Mouse (Mus musculus): ENCODE measurements around the gene Msh5. TPM values are rescaled to one million over a fixed set of nuclear protein-coding genes. Genes with fewer than 3 reads are reported as not detected.

Msh5 gene
- total RNA-seq, 4 experiments from 2014 or later = not detected

Other genes starting within 250 kb of the Msh5 start
- 1 to 10 TPM in 1 of 4 experiments, under 1 TPM in 1, not detected in 2; 0.34 to 3.1 TPM for gene Cyp21a1, start 242.2 kb downstream of the Msh5 start, total RNA-seq (2022)
- 1 to 10 TPM; 5.6 to 8.0 (median 6.9) TPM for gene Stk19, start 209.8 kb downstream of the Msh5 start, total RNA-seq (2022)
- 1 to 10 TPM; 7.3 to 9.9 (median 8.6) TPM for gene Dxo, start 209.7 kb downstream of the Msh5 start, total RNA-seq (2022)
- 10 to 100 TPM; 21.3 to 23.4 (median 21.9) TPM for gene Skiv2l, start 196.5 kb downstream of the Msh5 start, total RNA-seq (2022)
- 10 to 100 TPM in 1 of 4 experiments, 1 to 10 TPM in 3; 7.6 to 10.4 (median 8.9) TPM for gene Nelfe, start 196.4 kb downstream of the Msh5 start, total RNA-seq (2022)
- 1 to 10 TPM in 3 of 4 experiments, under 1 TPM in 1; 0.56 to 6.3 (median 2.8) TPM for gene Cfb, start 184.2 kb downstream of the Msh5 start, total RNA-seq (2022)
- 1 to 10 TPM; 7.3 to 7.9 (median 7.6) TPM for gene Zbtb12, start 167.3 kb downstream of the Msh5 start, total RNA-seq (2022)
- not detected for gene Gm20547, start 164.7 kb downstream of the Msh5 start, total RNA-seq (2022)
- 1 to 10 TPM in 3 of 4 experiments, under 1 TPM in 1; 0.73 to 2.3 (median 2.2) TPM for gene C2, start 148.5 kb downstream of the Msh5 start, total RNA-seq (2022)
- 10 to 100 TPM; 31.2 to 37.2 (median 33.4) TPM for gene Ehmt2, start 148.3 kb downstream of the Msh5 start, total RNA-seq (2022)
- gene Slc44a4, start 132.3 kb downstream of the Msh5 start, total RNA-seq (2022) = under 1 TPM in 2 of 4 experiments, not detected in 2; 0.15 TPM
- 10 to 100 TPM in 2 of 4 experiments, 1 to 10 TPM in 2; 8.8 to 11.6 (median 10.5) TPM for gene Neu1, start 115.5 kb downstream of the Msh5 start, total RNA-seq (2022)
- 10 to 100 TPM in 1 of 4 experiments, 1 to 10 TPM in 3; 2.4 to 13.6 (median 3.7) TPM for gene Hspa1b, start 87.5 kb downstream of the Msh5 start, total RNA-seq (2022)
- not detected for gene Gm20481, start 76.8 kb downstream of the Msh5 start, total RNA-seq (2022)
- 10 to 100 TPM in 1 of 4 experiments, 1 to 10 TPM in 3; 4.2 to 17.8 (median 5.3) TPM for gene Hspa1a, start 74.6 kb downstream of the Msh5 start, total RNA-seq (2022)
- gene Hspa1l, start 74.0 kb downstream of the Msh5 start, total RNA-seq (2022) = 10 to 100 TPM; 19.4 to 26.1 (median 20.2) TPM
- 10 to 100 TPM; 11.7 to 15.7 (median 13.0) TPM for gene Lsm2, start 64.9 kb downstream of the Msh5 start, total RNA-seq (2022)
- gene Vars, start 45.8 kb downstream of the Msh5 start, total RNA-seq (2022) = 10 to 100 TPM; 37.3 to 42.8 (median 41.0) TPM
- 10 to 100 TPM in 3 of 4 experiments, 1 to 10 TPM in 1; 8.0 to 18.8 (median 13.7) TPM for gene Vwa7, start 30.2 kb downstream of the Msh5 start, total RNA-seq (2022)
- gene Sapcd1, start 18.7 kb downstream of the Msh5 start, total RNA-seq (2022) = not detected
- 1 to 10 TPM; 5.2 to 9.0 (median 6.6) TPM for gene Clic1, start 3.2 kb upstream of the Msh5 start, total RNA-seq (2022)
- gene Ddah2, start 12.3 kb upstream of the Msh5 start, total RNA-seq (2022) = 1 to 10 TPM; 4.3 to 6.2 (median 5.1) TPM
- not detected for gene Ly6g6c, start 18.6 kb upstream of the Msh5 start, total RNA-seq (2022)
- not detected for gene Mpig6b, start 19.4 kb upstream of the Msh5 start, total RNA-seq (2022)
- gene Ly6g6e, start 30.2 kb upstream of the Msh5 start, total RNA-seq (2022) = not detected
- gene Ly6g6d, start 31.3 kb upstream of the Msh5 start, total RNA-seq (2022) = 1 to 10 TPM in 1 of 4 experiments, under 1 TPM in 2, not detected in 1; 0.53 to 1.8 (median 0.99) TPM
- not detected for gene Ly6g6f, start 38.9 kb upstream of the Msh5 start, total RNA-seq (2022)
- gene Abhd16a, start 42.5 kb upstream of the Msh5 start, total RNA-seq (2022) = 100 to 1,000 TPM in 1 of 4 experiments, 10 to 100 TPM in 3; 84.1 to 107 (median 92.9) TPM
- gene Ly6g5c, start 61.5 kb upstream of the Msh5 start, total RNA-seq (2022) = not detected
- not detected for gene Ly6g5b, start 68.7 kb upstream of the Msh5 start, total RNA-seq (2022)
- 10 to 100 TPM in 1 of 4 experiments, 1 to 10 TPM in 3; 8.6 to 11.4 (median 9.3) TPM for gene Gpank1, start 74.7 kb upstream of the Msh5 start, total RNA-seq (2022)
- 100 to 1,000 TPM; 169 to 216 (median 180) TPM for gene Csnk2b, start 75.3 kb upstream of the Msh5 start, total RNA-seq (2022)
- gene D17H6S53E, start 79.6 kb upstream of the Msh5 start, total RNA-seq (2022) = 10 to 100 TPM; 13.6 to 22.6 (median 17.0) TPM
- not detected for gene Apom, start 85.3 kb upstream of the Msh5 start, total RNA-seq (2022)
- 100 to 1,000 TPM; 206 to 247 (median 236) TPM for gene Bag6, start 88.4 kb upstream of the Msh5 start, total RNA-seq (2022)
- 10 to 100 TPM; 90.5 to 98.3 (median 94.6) TPM for gene Prrc2a, start 118.2 kb upstream of the Msh5 start, total RNA-seq (2022)
- under 1 TPM in 2 of 4 experiments, not detected in 2; 0.52 to 0.72 TPM for gene Aif1, start 129.3 kb upstream of the Msh5 start, total RNA-seq (2022)
- gene Lst1, start 141.7 kb upstream of the Msh5 start, total RNA-seq (2022) = under 1 TPM in 2 of 4 experiments, not detected in 2; 0.73 to 0.92 TPM
- not detected for gene Ltb, start 147.7 kb upstream of the Msh5 start, total RNA-seq (2022)
- gene Tnf, start 155.3 kb upstream of the Msh5 start, total RNA-seq (2022) = under 1 TPM in 1 of 4 experiments, not detected in 3; 0.31 TPM
- under 1 TPM; 0.53 to 0.76 (median 0.65) TPM for gene Lta, start 158.6 kb upstream of the Msh5 start, total RNA-seq (2022)
- gene Gm16181, start 174.1 kb upstream of the Msh5 start, total RNA-seq (2022) = not detected
- gene Atp6v1g2, start 186.9 kb upstream of the Msh5 start, total RNA-seq (2022) = 1 to 10 TPM; 1.3 to 2.3 (median 1.9) TPM
- 1 to 10 TPM; 6.3 to 8.6 (median 8.0) TPM for gene Nfkbil1, start 189.0 kb upstream of the Msh5 start, total RNA-seq (2022)
- 10 to 100 TPM; 77.1 to 93.9 (median 81.7) TPM for gene Ddx39b, start 195.0 kb upstream of the Msh5 start, total RNA-seq (2022)
- gene H2-D1, start 216.0 kb upstream of the Msh5 start, total RNA-seq (2022) = 10 to 100 TPM; 31.3 to 52.9 (median 41.7) TPM

Data from gastrocnemius, adult 8-10 months (tissue).